ENCODE assay signal across 8 mouse cellular contexts in the genomic region with DNA sequence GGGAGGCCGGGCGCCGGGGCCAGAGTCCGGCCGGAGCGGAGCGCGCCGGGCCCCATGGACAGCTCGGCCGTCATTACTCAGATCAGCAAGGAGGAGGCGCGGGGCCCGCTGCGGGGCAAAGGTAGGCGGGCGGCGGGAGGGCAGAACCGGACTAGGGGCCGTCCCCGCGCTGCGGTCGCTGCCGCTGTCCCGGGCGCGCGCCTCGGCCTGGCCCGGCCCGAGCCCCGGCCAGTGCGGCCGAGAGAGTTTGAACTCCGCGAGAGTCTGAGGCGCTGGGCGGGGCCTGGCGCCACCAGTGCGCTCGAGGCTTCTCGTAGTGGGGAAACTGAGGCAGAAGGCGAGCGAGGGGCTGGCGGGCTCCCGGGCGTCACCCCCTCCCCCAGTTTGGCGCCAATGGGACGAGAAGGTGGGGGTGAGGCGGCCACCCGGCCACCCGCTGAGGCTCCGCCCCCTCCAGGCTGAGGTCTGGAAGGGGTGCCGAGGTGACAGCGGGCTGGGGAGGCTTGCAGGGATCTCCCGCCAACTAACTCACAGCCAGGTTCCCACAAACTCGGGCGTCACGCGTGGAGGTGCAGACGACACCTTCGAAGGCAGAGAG. TPM values are rescaled to one million over a fixed set of nuclear protein-coding genes. Genes with fewer than 3 reads are reported as not detected.
DNase-seq lines count a peak whose midpoint lies in the region; ATAC-seq and TF ChIP-seq lines count a peak whose summit lies in the region.

No protein-coding gene starts in this region.

- no peaks in the 10 kb centered on the region for H3K36me3 ChIP-seq in heart, adult 2 months (ENCODE audit: control insufficient read depth, insufficient read depth, low read length)
- H3K36me3 ChIP-seq in kidney, adult 2 months (ENCODE audit: control insufficient read depth, insufficient read depth, low read length) = peaks cover 2% of the 10 kb centered on the region; the same call in 1 of the 2 replicates
- peaks cover 25% of the 10 kb centered on the region for H3K36me3 ChIP-seq in lung, embryonic 14.5 days (ENCODE audit: insufficient read depth)

- DNase-seq in A20 (ENCODE audit: low read depth, low spot score) (peak; percentile 92), adipocyte (ENCODE audit: low spot score) (peak; percentile 71)
- peak; percentile 42 for DNase-seq in embryo, embryonic 11.5 days (ENCODE audit: low read depth, low spot score)
- peak; percentile 89 to 90 for DNase-seq in heart, adult 2 months
- peak; percentile 89 for DNase-seq in kidney, adult 2 months
- peak; percentile 84 for DNase-seq in lung, embryonic 14.5 days
- peak; percentile 86 for DNase-seq in thymus, postnatal 14 days

- peak overlapping the region; percentile 92 for H3K9ac ChIP-seq in heart, adult 2 months (ENCODE audit: low read depth, low read length)
- peak overlapping the region; percentile 99 for H3K9ac ChIP-seq in lung, embryonic 14.5 days

- H3K4me1 ChIP-seq in heart, adult 2 months (ENCODE audit: control insufficient read depth, insufficient read depth, low read length) = peaks cover 4% of the 10 kb centered on the region; the same call in 1 of the 2 replicates
- peaks cover 9% of the 10 kb centered on the region; the same call in 1 of the 2 replicates for H3K4me1 ChIP-seq in kidney, adult 2 months (ENCODE audit: control insufficient read depth, insufficient read depth, low read length)
- H3K4me1 ChIP-seq in lung, embryonic 14.5 days (ENCODE audit: insufficient read depth) = peaks cover 12% of the 10 kb centered on the region
- peaks cover 30% of the 10 kb centered on the region for H3K4me1 ChIP-seq in olfactory bulb, adult 2 months (ENCODE audit: control insufficient read depth, insufficient read depth, low read length)

- intact Hi-C loops in heart, adult 2 months (cut with DNase I) = loop anchor here (2.0 to 10.0 kb wide), 3 partner anchors 31 to 193 kb away; a partner anchor contains a TSS

- peak; percentile 58; the same call in 1 of the 2 replicates for TF ChIP-seq POLR2A in heart, adult 2 months (IDR thresholded peaks at IDR 0.05; ENCODE audit: insufficient read depth, low read depth, low read length)
- TF ChIP-seq POLR2A in kidney, adult 2 months (IDR thresholded peaks at IDR 0.05; ENCODE audit: low read depth, low read length) = no peak
- TF ChIP-seq POLR2A in olfactory bulb, adult 2 months (IDR thresholded peaks at IDR 0.05; ENCODE audit: insufficient read depth, low read depth, low read length) = no peak

- H3K79me2 ChIP-seq in heart, adult 2 months (replicated peaks; ENCODE audit: control insufficient read depth, insufficient read depth, low read length) = peaks cover 7% of the 10 kb centered on the region; the same call in 1 of the 2 replicates

- peak; percentile 24 for ATAC-seq in lung, embryonic 14.5 days (ENCODE audit: insufficient read depth)

- peak overlapping the region; percentile 98 for H3K4me2 ChIP-seq in lung, embryonic 14.5 days

- peak overlapping the region; percentile 99 for H3K27ac ChIP-seq in heart, adult 2 months
- peak overlapping the region; percentile 98 for H3K27ac ChIP-seq in kidney, adult 2 months (ENCODE audit: insufficient read depth, low read depth, low read length)
- H3K27ac ChIP-seq in lung, embryonic 14.5 days (ENCODE audit: low read depth) = peak overlapping the region; percentile 99
- H3K27ac ChIP-seq in olfactory bulb, adult 2 months (ENCODE audit: insufficient read depth, low read depth, low read length) = peak overlapping the region; percentile 12; the same call in 1 of the 2 replicates

- no peaks in the 10 kb centered on the region; the same call in 1 of the 2 replicates for H3K27me3 ChIP-seq in heart, adult 2 months (ENCODE audit: control insufficient read depth, insufficient read depth, low read length)
- no peaks in the 10 kb centered on the region for H3K27me3 ChIP-seq in kidney, adult 2 months (replicated peaks; ENCODE audit: control insufficient read depth, insufficient read depth, low read length)
- H3K27me3 ChIP-seq in lung, embryonic 14.5 days (ENCODE audit: insufficient read depth, low read length) = no peaks in the 10 kb centered on the region

- no peaks in the 10 kb centered on the region for H3K9me3 ChIP-seq in lung, embryonic 14.5 days (ENCODE audit: low read depth, low read length)

- peak overlapping the region; percentile 94 for H3K4me3 ChIP-seq in heart, adult 2 months
- H3K4me3 ChIP-seq in kidney, adult 2 months (ENCODE audit: insufficient read depth, low read depth, low read length) = peak overlapping the region; percentile 85
- H3K4me3 ChIP-seq in lung, embryonic 14.5 days (ENCODE audit: low read depth, low read length) = peak overlapping the region; percentile 88
- H3K4me3 ChIP-seq in olfactory bulb, adult 2 months (ENCODE audit: insufficient read depth, low read depth, low read length) = peak overlapping the region; percentile 67

- no peak for TF ChIP-seq CTCF in heart, adult 2 months (IDR thresholded peaks at IDR 0.05)
- TF ChIP-seq CTCF in kidney, adult 2 months (conservative IDR thresholded peaks at IDR 0.05; ENCODE audit: insufficient read depth, insufficient read length, low read depth, low read length) = no peak
- TF ChIP-seq CTCF in lung, embryonic 14.5 days (IDR thresholded peaks at IDR 0.05; ENCODE audit: low read depth) = no peak
- TF ChIP-seq CTCF in olfactory bulb, adult 2 months (IDR thresholded peaks at IDR 0.05; ENCODE audit: insufficient read depth, low read depth, low read length) = peak; percentile 9; the same call in 1 of the 2 replicates

- TF ChIP-seq EP300 in heart, adult 2 months (IDR thresholded peaks at IDR 0.05; ENCODE audit: insufficient read depth, low read depth, low read length) = no peak

- under 1% methylated on average over 58 of the region's 63 CpGs for WGBS in heart, adult 2 months
- WGBS in kidney, adult 2 months = 2% methylated on average over 58 of the region's 63 CpGs
- 0% methylated on average over 60 of the region's 63 CpGs for WGBS in lung, embryonic 14.5 days
- WGBS in olfactory bulb, adult 2 months = under 1% methylated on average over 62 of the region's 63 CpGs

RNA-seq across cellular contexts. Expression of a gene that starts 0.6 kb away (rescaled TPM):
- total RNA-seq in heart, adult 2 months (2021) = 100 to 1,000 TPM; 122 to 137 TPM
- polyA plus RNA-seq in heart, adult 2 months (2012; rRNA removed) = 122 and 127 TPM in 2 replicates
- 185 and 187 TPM in 2 replicates for polyA plus RNA-seq in kidney, adult 2 months (2012; rRNA removed)
- polyA plus RNA-seq in lung, embryonic 14.5 days (2014; fragmentation: Nextera tagmentation; extraction: Ambion mirVana) = 99.4 and 102 TPM in 2 replicates
- not detected in 2 replicates for polyA plus RNA-seq in olfactory bulb, adult 2 months (2012; ENCODE audit: insufficient read depth, insufficient read length, low replicate concordance, missing spikeins)

RNA-seq across cellular contexts. Expression of a gene that starts 16.9 kb away (rescaled TPM):
- total RNA-seq in heart, adult 2 months (2021) = 1 to 10 TPM; 5.2 to 5.8 TPM
- 12.3 and 13.0 TPM in 2 replicates for polyA plus RNA-seq in heart, adult 2 months (2012; rRNA removed)
- 13.4 and 15.3 TPM in 2 replicates for polyA plus RNA-seq in kidney, adult 2 months (2012; rRNA removed)
- polyA plus RNA-seq in lung, embryonic 14.5 days (2014; fragmentation: Nextera tagmentation; extraction: Ambion mirVana) = 3.1 and 3.5 TPM in 2 replicates
- not detected in 2 replicates for polyA plus RNA-seq in olfactory bulb, adult 2 months (2012; ENCODE audit: insufficient read depth, insufficient read length, low replicate concordance, missing spikeins)

RNA-seq across cellular contexts. Expression of a gene that starts 17.2 kb away (rescaled TPM):
- total RNA-seq in heart, adult 2 months (2021) = under 1 TPM; 0.80 to 0.97 TPM
- polyA plus RNA-seq in heart, adult 2 months (2012; rRNA removed) = 0.27 and 0.29 TPM in 2 replicates
- polyA plus RNA-seq in kidney, adult 2 months (2012; rRNA removed) = 69.8 and 75.0 TPM in 2 replicates
- 0.42 and 0.43 TPM in 2 replicates for polyA plus RNA-seq in lung, embryonic 14.5 days (2014; fragmentation: Nextera tagmentation; extraction: Ambion mirVana)
- not detected in 2 replicates for polyA plus RNA-seq in olfactory bulb, adult 2 months (2012; ENCODE audit: insufficient read depth, insufficient read length, low replicate concordance, missing spikeins)

RNA-seq across cellular contexts. Expression of a gene that starts 30.0 kb away (rescaled TPM):
- under 1 TPM; 0.29 to 0.34 TPM for total RNA-seq in heart, adult 2 months (2021)
- 1.1 and 2.3 TPM in 2 replicates for polyA plus RNA-seq in heart, adult 2 months (2012; rRNA removed)
- polyA plus RNA-seq in kidney, adult 2 months (2012; rRNA removed) = 0.33 and 0.43 TPM in 2 replicates
- 0.62 and 0.63 TPM in 2 replicates for polyA plus RNA-seq in lung, embryonic 14.5 days (2014; fragmentation: Nextera tagmentation; extraction: Ambion mirVana)
- polyA plus RNA-seq in olfactory bulb, adult 2 months (2012; ENCODE audit: insufficient read depth, insufficient read length, low replicate concordance, missing spikeins) = not detected in 2 replicates

Comparison
In these comparisons a context has a peak if more than half of its experiments do, and no peak if none do; other contexts are left out.
1. Peak in every context shown above with its lines: DNase-seq, ATAC-seq, H3K4me3 ChIP-seq and H3K27ac ChIP-seq.
2. DNase-seq: peak in every context shown above with its lines; median percentile 92 in A20; 90 in heart, adult 2 months; 89 in kidney, adult 2 months; 86 in thymus, postnatal 14 days; 84 in lung, embryonic 14.5 days; 71 in adipocyte; 42 in embryo, embryonic 11.5 days.
3. H3K27ac ChIP-seq: peak in every context shown above with its lines; median percentile 99 in heart, adult 2 months; 99 in lung, embryonic 14.5 days; 98 in kidney, adult 2 months; 12 in olfactory bulb, adult 2 months.